Comparison of ENCODE assay signal across 46 mouse cellular contexts in genomic region chr1:82905886-82906285, GRCm38 (mm10). TPM values are rescaled to one million over a fixed set of nuclear protein-coding genes. Genes with fewer than 3 reads are reported as not detected.
DNase-seq lines count a peak whose midpoint lies in the region; ATAC-seq and TF ChIP-seq lines count a peak whose summit lies in the region.
"Had no signal": no experiment of that assay in that cellular context is flagged by ENCODE, and none has a peak within 500 bp of the region (broad histone marks: within the 10 kb centered on the region; RNA-seq: fewer than 3 reads in every experiment).

No protein-coding gene starts in this region.

- no peaks in the 10 kb centered on the region for H3K27me3 ChIP-seq in forebrain, postnatal 0 days (ENCODE audit: insufficient read depth, low read length)
- H3K27me3 ChIP-seq in forebrain, embryonic 10.5 days (ENCODE audit: poor library complexity, severe bottlenecking) = no peaks in the 10 kb centered on the region
- H3K27me3 ChIP-seq in hindbrain, embryonic 15.5 days = no peaks in the 10 kb centered on the region
- no peaks in the 10 kb centered on the region for H3K27me3 ChIP-seq in hindbrain, embryonic 13.5 days
- H3K27me3 ChIP-seq: CH12.LX; embryonic facial prominence, embryonic 13.5 days; heart, embryonic 12.5 days; liver, embryonic 13.5 days; midbrain, embryonic 15.5 days had no signal

- H3K4me1 ChIP-seq in forebrain, postnatal 0 days (ENCODE audit: insufficient read depth) = no peaks in the 10 kb centered on the region
- H3K4me1 ChIP-seq in forebrain, embryonic 10.5 days = no peaks in the 10 kb centered on the region; the same call in 1 of the 2 replicates
- no peaks in the 10 kb centered on the region for H3K4me1 ChIP-seq in hindbrain, embryonic 15.5 days (replicated peaks)
- H3K4me1 ChIP-seq in hindbrain, embryonic 13.5 days (replicated peaks) = no peaks in the 10 kb centered on the region
- H3K4me1 ChIP-seq: embryonic facial prominence, embryonic 13.5 days; midbrain, embryonic 15.5 days had no signal

- no peaks in the 10 kb centered on the region for H3K9me3 ChIP-seq in forebrain, postnatal 0 days (ENCODE audit: low read length)
- H3K9me3 ChIP-seq in forebrain, embryonic 10.5 days = no peaks in the 10 kb centered on the region
- no peaks in the 10 kb centered on the region for H3K9me3 ChIP-seq in hindbrain, embryonic 15.5 days
- H3K9me3 ChIP-seq in hindbrain, embryonic 13.5 days = no peaks in the 10 kb centered on the region
- H3K9me3 ChIP-seq: embryonic facial prominence, embryonic 13.5 days; heart, embryonic 12.5 days; liver, embryonic 13.5 days; midbrain, embryonic 15.5 days had no signal

- no peak overlapping the region for H3K27ac ChIP-seq in forebrain, postnatal 0 days (ENCODE audit: low read depth, low read length)
- H3K27ac ChIP-seq in forebrain, embryonic 10.5 days = no peak overlapping the region
- H3K27ac ChIP-seq in hindbrain, embryonic 15.5 days (replicated peaks) = no peak overlapping the region
- H3K27ac ChIP-seq in hindbrain, embryonic 13.5 days = no peak overlapping the region
- H3K27ac ChIP-seq: embryonic facial prominence, embryonic 13.5 days; gastrocnemius, adult 2 months; heart, adult 2 months; hindbrain, embryonic 14.5 days; layer of hippocampus, adult 2 months; liver, embryonic 13.5 days; macrophage; midbrain, embryonic 15.5 days; stomach, postnatal 0 days had no signal

- peak; percentile 63 for ATAC-seq in forebrain, postnatal 0 days
- ATAC-seq in hindbrain, embryonic 15.5 days (ENCODE audit: low FRiP score, low read depth) = 0 out of 2 replicates have a peak, but pooled peaks have one; percentile 13
- ATAC-seq in hindbrain, embryonic 13.5 days (ENCODE audit: low FRiP score) = no peak
- ATAC-seq: activated CD4-positive, CD25-positive, alpha-beta regulatory T cell, adult 4 months; lung, postnatal 0 days; midbrain, embryonic 15.5 days had no signal

- H3K4me3 ChIP-seq in forebrain, postnatal 0 days (ENCODE audit: low read depth, low read length) = no peak overlapping the region
- H3K4me3 ChIP-seq in forebrain, embryonic 10.5 days = no peak overlapping the region
- H3K4me3 ChIP-seq in hindbrain, embryonic 15.5 days = no peak overlapping the region
- H3K4me3 ChIP-seq in hindbrain, embryonic 13.5 days = no peak overlapping the region
- H3K4me3 ChIP-seq: embryonic facial prominence, embryonic 13.5 days; erythroblast, embryonic 14.5 days; gastrocnemius, adult 2 months; heart, adult 2 months; heart, embryonic 12.5 days; layer of hippocampus, adult 2 months; liver, embryonic 13.5 days; midbrain, embryonic 15.5 days had no signal

- H3K9ac ChIP-seq in forebrain, postnatal 0 days = no peak overlapping the region
- no peak overlapping the region for H3K9ac ChIP-seq in hindbrain, embryonic 15.5 days
- H3K9ac ChIP-seq in hindbrain, embryonic 13.5 days = no peak overlapping the region
- H3K9ac ChIP-seq: embryonic facial prominence, embryonic 13.5 days; heart, embryonic 12.5 days; hindbrain, embryonic 14.5 days; liver, embryonic 13.5 days; midbrain, embryonic 15.5 days had no signal

- H3K36me3 ChIP-seq in forebrain, postnatal 0 days (ENCODE audit: insufficient read depth) = peaks cover 16% of the 10 kb centered on the region
- peaks cover 31% of the 10 kb centered on the region for H3K36me3 ChIP-seq in forebrain, embryonic 10.5 days (replicated peaks)
- H3K36me3 ChIP-seq in hindbrain, embryonic 15.5 days = peaks cover 10% of the 10 kb centered on the region; the same call in 1 of the 2 replicates
- peaks cover 19% of the 10 kb centered on the region for H3K36me3 ChIP-seq in hindbrain, embryonic 13.5 days

- TF ChIP-seq CTCF in forebrain, postnatal 0 days (IDR thresholded peaks at IDR 0.05; ENCODE audit: low read depth) = no peak

- WGBS in forebrain, postnatal 0 days = 37% methylated on average over 3 of the region's 3 CpGs
- 85% methylated on average over 3 of the region's 3 CpGs for WGBS in forebrain, embryonic 10.5 days
- 54% methylated on average over 3 of the region's 3 CpGs for WGBS in hindbrain, embryonic 15.5 days
- 56% methylated on average over 3 of the region's 3 CpGs for WGBS in hindbrain, embryonic 13.5 days

- DNase-seq in embryo, embryonic 10.5 days (ENCODE audit: low spot score) = peak; percentile 8
- DNase-seq in embryo, embryonic 10 days (ENCODE audit: low spot score) = no peak
- no peak for DNase-seq in forebrain, postnatal 0 days
- DNase-seq in forebrain, embryonic 10.5 days (ENCODE audit: extremely low spot score, low spot score) = no peak
- peak; percentile 22 for DNase-seq in mesoderm, embryonic 11.5 days (ENCODE audit: low read depth, low spot score)
- DNase-seq in lung, postnatal 4 days = no peak
- DNase-seq: adrenal gland, adult 2 months; adrenal gland, postnatal 36 days; cerebellum, adult 2 months; cerebellum, postnatal 14 days; gastrocnemius, adult 2 months; gastrocnemius, postnatal 36 days; heart, adult 2 months; heart, postnatal 10 days; kidney, adult 2 months; kidney, postnatal 36 days; left cerebral cortex, postnatal 4 days; liver, embryonic 13.5 days; lung, adult 18-20 months; right cerebral cortex, postnatal 4 days; thymus, adult 18-20 months; thymus, postnatal 25 days had no signal

- H3K4me2 ChIP-seq in forebrain, postnatal 0 days (ENCODE audit: low read depth) = no peak overlapping the region
- H3K4me2 ChIP-seq in hindbrain, embryonic 15.5 days = no peak overlapping the region
- no peak overlapping the region for H3K4me2 ChIP-seq in hindbrain, embryonic 13.5 days
- H3K4me2 ChIP-seq: embryonic facial prominence, embryonic 13.5 days; heart, embryonic 12.5 days; hindbrain, embryonic 14.5 days; liver, embryonic 13.5 days; midbrain, embryonic 15.5 days had no signal

RNA-seq across cellular contexts. Expression of gene A030005L19Rik, which starts 7.2 kb away (rescaled TPM):
- not detected in 2 replicates for total RNA-seq in forebrain, postnatal 0 days (2014; rRNA removed)
- polyA plus RNA-seq in forebrain, postnatal 0 days (2015; fragmentation: Nextera tagmentation; extraction: Ambion mirVana) = not detected in 2 replicates
- not detected in 2 replicates for polyA plus RNA-seq in forebrain, embryonic 10.5 days (2016; fragmentation: Nextera tagmentation; extraction: Ambion mirVana)
- polyA plus RNA-seq in hindbrain, embryonic 15.5 days (2015; fragmentation: Nextera tagmentation; extraction: Ambion mirVana) = 0.19 and 0.28 TPM in 2 replicates
- 0.21 and 0.41 TPM in 2 replicates for polyA plus RNA-seq in hindbrain, embryonic 13.5 days (2015; fragmentation: Nextera tagmentation; extraction: Ambion mirVana)
- total RNA-seq: adrenal gland, adult 2 months; CH12.LX; gastrocnemius, postnatal 36 days; heart, adult 2 months; megakaryocyte-erythroid progenitor cell, adult 5-6 weeks; neutrophil, adult 5-6 weeks had no signal
- polyA plus RNA-seq: hindbrain, embryonic 14.5 days; intestine, embryonic 14.5 days; kidney, embryonic 16.5 days; lung, postnatal 0 days; macrophage; stomach, postnatal 0 days had no signal

RNA-seq across cellular contexts. Expression of gene A030014E15Rik, which starts 18.8 kb away (rescaled TPM):
- total RNA-seq in forebrain, postnatal 0 days (2014; rRNA removed) = 0.54 TPM in 1 of 2 replicates, not detected in the other
- not detected in 2 replicates for polyA plus RNA-seq in forebrain, postnatal 0 days (2015; fragmentation: Nextera tagmentation; extraction: Ambion mirVana)
- polyA plus RNA-seq in forebrain, embryonic 10.5 days (2016; fragmentation: Nextera tagmentation; extraction: Ambion mirVana) = not detected in 2 replicates
- not detected in 2 replicates for polyA plus RNA-seq in hindbrain, embryonic 15.5 days (2015; fragmentation: Nextera tagmentation; extraction: Ambion mirVana)
- polyA plus RNA-seq in hindbrain, embryonic 13.5 days (2015; fragmentation: Nextera tagmentation; extraction: Ambion mirVana) = not detected in 2 replicates
- total RNA-seq: adrenal gland, adult 2 months; adrenal gland, postnatal 36 days; CH12.LX; ES-E14; gastrocnemius, adult 2 months; gastrocnemius, postnatal 36 days; heart, adult 2 months; heart, postnatal 10 days; layer of hippocampus, adult 2 months; layer of hippocampus, postnatal 25 days; left cerebral cortex, postnatal 4 days; megakaryocyte-erythroid progenitor cell, adult 5-6 weeks; neutrophil, adult 5-6 weeks had no signal
- polyA plus RNA-seq: activated CD4-positive, CD25-positive, alpha-beta regulatory T cell, adult 4 months; adrenal gland, adult 2 months; C2C12; cortical plate, adult 2 months; embryonic facial prominence, embryonic 13.5 days; erythroblast, embryonic 14.5 days; heart, adult 2 months; heart, embryonic 12.5 days; hindbrain, embryonic 14.5 days; intestine, embryonic 14.5 days; kidney, adult 2 months; kidney, embryonic 16.5 days; limb, embryonic 14.5 days; liver, embryonic 13.5 days; lung, postnatal 0 days; macrophage; midbrain, embryonic 15.5 days; spleen, adult 2 months; stomach, postnatal 0 days had no signal

RNA-seq across cellular contexts. Expression of gene Gm6217, which starts 25.3 kb away (rescaled TPM):
- not detected in 2 replicates for total RNA-seq in forebrain, postnatal 0 days (2014; rRNA removed)
- not detected in 2 replicates for polyA plus RNA-seq in forebrain, postnatal 0 days (2015; fragmentation: Nextera tagmentation; extraction: Ambion mirVana)
- polyA plus RNA-seq in forebrain, embryonic 10.5 days (2016; fragmentation: Nextera tagmentation; extraction: Ambion mirVana) = not detected in 2 replicates
- polyA plus RNA-seq in hindbrain, embryonic 15.5 days (2015; fragmentation: Nextera tagmentation; extraction: Ambion mirVana) = not detected in 2 replicates
- not detected in 2 replicates for polyA plus RNA-seq in hindbrain, embryonic 13.5 days (2015; fragmentation: Nextera tagmentation; extraction: Ambion mirVana)
- total RNA-seq: adrenal gland, adult 2 months; adrenal gland, postnatal 36 days; CH12.LX; ES-E14; gastrocnemius, adult 2 months; gastrocnemius, postnatal 36 days; heart, adult 2 months; heart, postnatal 10 days; layer of hippocampus, adult 2 months; layer of hippocampus, postnatal 25 days; left cerebral cortex, postnatal 4 days; megakaryocyte-erythroid progenitor cell, adult 5-6 weeks; neutrophil, adult 5-6 weeks had no signal
- polyA plus RNA-seq: activated CD4-positive, CD25-positive, alpha-beta regulatory T cell, adult 4 months; adrenal gland, adult 2 months; C2C12; cerebellum, adult 2 months; cortical plate, adult 2 months; embryonic facial prominence, embryonic 13.5 days; erythroblast, embryonic 14.5 days; frontal cortex, adult 2 months; heart, adult 2 months; heart, embryonic 12.5 days; hindbrain, embryonic 14.5 days; intestine, embryonic 14.5 days; kidney, adult 2 months; kidney, embryonic 16.5 days; liver, embryonic 13.5 days; lung, postnatal 0 days; macrophage; midbrain, embryonic 15.5 days; spleen, adult 2 months; stomach, postnatal 0 days had no signal

RNA-seq across cellular contexts. Expression of gene A030003K21Rik, which starts 37.3 kb away (rescaled TPM):
- not detected in 2 replicates for total RNA-seq in forebrain, postnatal 0 days (2014; rRNA removed)
- polyA plus RNA-seq in forebrain, postnatal 0 days (2015; fragmentation: Nextera tagmentation; extraction: Ambion mirVana) = 0.18 TPM in 1 of 2 replicates, not detected in the other
- not detected in 2 replicates for polyA plus RNA-seq in forebrain, embryonic 10.5 days (2016; fragmentation: Nextera tagmentation; extraction: Ambion mirVana)
- polyA plus RNA-seq in hindbrain, embryonic 15.5 days (2015; fragmentation: Nextera tagmentation; extraction: Ambion mirVana) = not detected in 2 replicates
- polyA plus RNA-seq in hindbrain, embryonic 13.5 days (2015; fragmentation: Nextera tagmentation; extraction: Ambion mirVana) = not detected in 2 replicates
- total RNA-seq: adrenal gland, adult 2 months; adrenal gland, postnatal 36 days; CH12.LX; ES-E14; gastrocnemius, adult 2 months; gastrocnemius, postnatal 36 days; heart, adult 2 months; heart, postnatal 10 days; layer of hippocampus, adult 2 months; layer of hippocampus, postnatal 25 days; left cerebral cortex, postnatal 4 days; megakaryocyte-erythroid progenitor cell, adult 5-6 weeks; neutrophil, adult 5-6 weeks had no signal
- polyA plus RNA-seq: activated CD4-positive, CD25-positive, alpha-beta regulatory T cell, adult 4 months; adrenal gland, adult 2 months; C2C12; cerebellum, adult 2 months; cortical plate, adult 2 months; embryonic facial prominence, embryonic 13.5 days; erythroblast, embryonic 14.5 days; frontal cortex, adult 2 months; heart, adult 2 months; heart, embryonic 12.5 days; hindbrain, embryonic 14.5 days; intestine, embryonic 14.5 days; kidney, adult 2 months; kidney, embryonic 16.5 days; liver, embryonic 13.5 days; lung, postnatal 0 days; macrophage; midbrain, embryonic 15.5 days; spleen, adult 2 months; stomach, postnatal 0 days had no signal

RNA-seq across cellular contexts. Expression of gene Gm7544, which starts 49.9 kb away (rescaled TPM):
- total RNA-seq in forebrain, postnatal 0 days (2014; rRNA removed) = not detected in 2 replicates
- polyA plus RNA-seq in forebrain, postnatal 0 days (2015; fragmentation: Nextera tagmentation; extraction: Ambion mirVana) = not detected in 2 replicates
- not detected in 2 replicates for polyA plus RNA-seq in forebrain, embryonic 10.5 days (2016; fragmentation: Nextera tagmentation; extraction: Ambion mirVana)
- polyA plus RNA-seq in hindbrain, embryonic 15.5 days (2015; fragmentation: Nextera tagmentation; extraction: Ambion mirVana) = not detected in 2 replicates
- polyA plus RNA-seq in hindbrain, embryonic 13.5 days (2015; fragmentation: Nextera tagmentation; extraction: Ambion mirVana) = not detected in 2 replicates
- total RNA-seq: adrenal gland, adult 2 months; adrenal gland, postnatal 36 days; CH12.LX; ES-E14; gastrocnemius, adult 2 months; gastrocnemius, postnatal 36 days; heart, adult 2 months; heart, postnatal 10 days; layer of hippocampus, adult 2 months; layer of hippocampus, postnatal 25 days; left cerebral cortex, postnatal 4 days; megakaryocyte-erythroid progenitor cell, adult 5-6 weeks; neutrophil, adult 5-6 weeks had no signal
- polyA plus RNA-seq: activated CD4-positive, CD25-positive, alpha-beta regulatory T cell, adult 4 months; adrenal gland, adult 2 months; C2C12; cerebellum, adult 2 months; cortical plate, adult 2 months; embryonic facial prominence, embryonic 13.5 days; erythroblast, embryonic 14.5 days; frontal cortex, adult 2 months; heart, adult 2 months; heart, embryonic 12.5 days; hindbrain, embryonic 14.5 days; intestine, embryonic 14.5 days; kidney, adult 2 months; kidney, embryonic 16.5 days; limb, embryonic 14.5 days; liver, embryonic 13.5 days; lung, postnatal 0 days; macrophage; midbrain, embryonic 15.5 days; spleen, adult 2 months; stomach, postnatal 0 days had no signal

Comparison
In these comparisons a context has a peak if more than half of its experiments do, and no peak if none do; other contexts are left out.
1. DNase-seq: peak in embryo, embryonic 10.5 days (single experiment) and mesoderm, embryonic 11.5 days (single experiment); none in embryo, embryonic 10 days (single experiment), forebrain, postnatal 0 days (single experiment), forebrain, embryonic 10.5 days (single experiment) and lung, postnatal 4 days (0 of 2).